Mouse (Mus musculus): ENCODE results near the gene Racgap1. TPM values are rescaled to one million over a fixed set of nuclear protein-coding genes. Genes with fewer than 3 reads are reported as not detected.

Racgap1 gene
- polyA plus RNA-seq, 1 experiment from 2014 or later = 118 TPM

- 63% methylated on average over 17 of the region's 17 CpGs for WGBS
- H3K9me3 ChIP-seq (replicated peaks) = no peaks in the 10 kb centered on the region
- H3K27ac ChIP-seq (replicated peaks) = no peak overlapping the region
- no peak overlapping the region for H3K4me3 ChIP-seq (replicated peaks)
- H3K4me2 ChIP-seq (replicated peaks) = no peak overlapping the region
- no peak overlapping the region for H3K9ac ChIP-seq
- no peaks in the 10 kb centered on the region for H3K36me3 ChIP-seq
- peaks cover 74% of the 10 kb centered on the region for H3K27me3 ChIP-seq
- no peak for ATAC-seq (ENCODE audit: insufficient number of reproducible peaks, low FRiP score, low TSS enrichment, low read depth)
- peaks cover 7% of the 10 kb centered on the region; the same call in 1 of the 2 replicates for H3K4me1 ChIP-seq
Measured at GRCm38 (mm10) chr15:99599245-99600070, 52.0 kb downstream of the Racgap1 start.

GRCm38 (mm10) chr15:99597596-99597995 is 53.9 kb downstream of the Racgap1 start:
- Histone ChIP-seq H3K4me3 (replicated peaks) (no peak overlapping the region), H3K9ac (no peak overlapping the region), H3K36me3 (no peaks in the 10 kb centered on the region), H3K9me3 (replicated peaks) (no peaks in the 10 kb centered on the region), H3K27ac (replicated peaks) (no peak overlapping the region), H3K4me2 (replicated peaks) (no peak overlapping the region), H3K4me1 (peaks cover 6% of the 10 kb centered on the region; the same call in 1 of the 2 replicates), H3K27me3 (peaks cover 79% of the 10 kb centered on the region)
- no peak for ATAC-seq (ENCODE audit: insufficient number of reproducible peaks, low FRiP score, low TSS enrichment, low read depth)
- 39% methylated on average over 8 of the region's 8 CpGs for WGBS

- ATAC-seq (ENCODE audit: insufficient number of reproducible peaks, low FRiP score, low TSS enrichment, low read depth) = no peak
- H3K27ac ChIP-seq (replicated peaks) = no peak overlapping the region
- H3K9me3 ChIP-seq (replicated peaks) = no peaks in the 10 kb centered on the region
- H3K4me3 ChIP-seq (replicated peaks) = no peak overlapping the region
- H3K4me2 ChIP-seq (replicated peaks) = no peak overlapping the region
- H3K27me3 ChIP-seq = peaks cover 81% of the 10 kb centered on the region
- no peak overlapping the region for H3K9ac ChIP-seq
- no peaks in the 10 kb centered on the region for H3K36me3 ChIP-seq
- 56% methylated on average over 7 of the region's 7 CpGs for WGBS
- H3K4me1 ChIP-seq = peaks cover 4% of the 10 kb centered on the region; the same call in 1 of the 2 replicates
Measured at GRCm38 (mm10) chr15:99596841-99597240, 54.6 kb downstream of the Racgap1 start.

- no peak overlapping the region for H3K9ac ChIP-seq
- H3K4me1 ChIP-seq = peaks cover 7% of the 10 kb centered on the region
- H3K27ac ChIP-seq (replicated peaks) = no peak overlapping the region
- H3K4me3 ChIP-seq (replicated peaks) = no peak overlapping the region
- no peak overlapping the region for H3K4me2 ChIP-seq (replicated peaks)
- H3K36me3 ChIP-seq = no peaks in the 10 kb centered on the region
- H3K27me3 ChIP-seq = peaks cover 82% of the 10 kb centered on the region
- ATAC-seq (ENCODE audit: insufficient number of reproducible peaks, low FRiP score, low TSS enrichment, low read depth) = peak; percentile 78
- under 1% methylated on average over 7 of the region's 7 CpGs for WGBS
- H3K9me3 ChIP-seq (replicated peaks) = no peaks in the 10 kb centered on the region
Measured at GRCm38 (mm10) chr15:99596056-99596687, 55.3 kb downstream of the Racgap1 start.

GRCm38 (mm10) chr15:99594951-99595350 is 56.5 kb downstream of the Racgap1 start:
- WGBS = 78% methylated on average over 10 of the region's 10 CpGs
- no peak overlapping the region for H3K27ac ChIP-seq (replicated peaks)
- H3K9me3 ChIP-seq (replicated peaks) = no peaks in the 10 kb centered on the region
- H3K9ac ChIP-seq = no peak overlapping the region
- no peak for ATAC-seq (ENCODE audit: insufficient number of reproducible peaks, low FRiP score, low TSS enrichment, low read depth)
- H3K4me2 ChIP-seq (replicated peaks) = no peak overlapping the region
- peaks cover 19% of the 10 kb centered on the region for H3K4me1 ChIP-seq
- no peaks in the 10 kb centered on the region for H3K36me3 ChIP-seq
- no peak overlapping the region for H3K4me3 ChIP-seq (replicated peaks)
- peaks cover 82% of the 10 kb centered on the region for H3K27me3 ChIP-seq

- peaks cover 88% of the 10 kb centered on the region for H3K27me3 ChIP-seq
- no peaks in the 10 kb centered on the region for H3K36me3 ChIP-seq
- no peak overlapping the region for H3K27ac ChIP-seq (replicated peaks)
- no peak overlapping the region for H3K4me2 ChIP-seq (replicated peaks)
- WGBS = 74% methylated on average over 5 of the region's 5 CpGs
- no peaks in the 10 kb centered on the region for H3K9me3 ChIP-seq (replicated peaks)
- no peak overlapping the region for H3K9ac ChIP-seq
- H3K4me3 ChIP-seq (replicated peaks) = no peak overlapping the region
- no peak for ATAC-seq (ENCODE audit: insufficient number of reproducible peaks, low FRiP score, low TSS enrichment, low read depth)
- H3K4me1 ChIP-seq = peaks cover 19% of the 10 kb centered on the region
Measured at GRCm38 (mm10) chr15:99592877-99593276, 58.6 kb downstream of the Racgap1 start.

GRCm38 (mm10) chr15:99592177-99592576 is 59.3 kb downstream of the Racgap1 start:
- no peak for ATAC-seq (ENCODE audit: insufficient number of reproducible peaks, low FRiP score, low TSS enrichment, low read depth)
- Histone ChIP-seq H3K36me3 (no peaks in the 10 kb centered on the region), H3K9ac (no peak overlapping the region), H3K9me3 (replicated peaks) (no peaks in the 10 kb centered on the region), H3K4me3 (replicated peaks) (no peak overlapping the region), H3K27me3 (peaks cover 90% of the 10 kb centered on the region), H3K27ac (replicated peaks) (no peak overlapping the region), H3K4me1 (peaks cover 19% of the 10 kb centered on the region), H3K4me2 (replicated peaks) (no peak overlapping the region)
- 68% methylated on average over 8 of the region's 8 CpGs for WGBS

GRCm38 (mm10) chr15:99590429-99591084 is 60.9 kb downstream of the Racgap1 start, which contains the start of gene Aqp5:
Gene Aqp5 (plus strand): TSS chr15:99590782.
- peak within 1 kb of the TSS; percentile 43 for H3K4me3 ChIP-seq (replicated peaks)
- H3K4me1 ChIP-seq = peaks cover 15% of the 10 kb centered on the region
- peak within 1 kb of the TSS; percentile 77 for H3K4me2 ChIP-seq (replicated peaks)
- H3K9ac ChIP-seq = peak within 1 kb of the TSS; percentile 15; the same call in 1 of the 2 replicates
- no peaks in the 10 kb centered on the region for H3K9me3 ChIP-seq (replicated peaks)
- WGBS = 2% methylated on average over 41 of the region's 83 CpGs
- H3K27ac ChIP-seq (replicated peaks) = no peak within 1 kb of the TSS
- ATAC-seq (ENCODE audit: insufficient number of reproducible peaks, low FRiP score, low TSS enrichment, low read depth) = peak; percentile 68
- H3K36me3 ChIP-seq = no peaks in the 10 kb centered on the region
- peaks cover 100% of the 10 kb centered on the region for H3K27me3 ChIP-seq

- Histone ChIP-seq H3K4me2 (replicated peaks) (no peak overlapping the region), H3K27ac (replicated peaks) (no peak overlapping the region), H3K27me3 (peaks cover 100% of the 10 kb centered on the region), H3K9ac (no peak overlapping the region), H3K9me3 (replicated peaks) (no peaks in the 10 kb centered on the region), H3K4me1 (peaks cover 19% of the 10 kb centered on the region), H3K4me3 (replicated peaks) (no peak overlapping the region; the same call in 1 of the 2 replicates), H3K36me3 (no peaks in the 10 kb centered on the region)
- no peak for ATAC-seq (ENCODE audit: insufficient number of reproducible peaks, low FRiP score, low TSS enrichment, low read depth)
- 21% methylated on average over 7 of the region's 7 CpGs for WGBS
Measured at GRCm38 (mm10) chr15:99589704-99590103, 61.8 kb downstream of the Racgap1 start.

- Histone ChIP-seq H3K36me3 (no peaks in the 10 kb centered on the region), H3K27me3 (peaks cover 100% of the 10 kb centered on the region), H3K9ac (no peak overlapping the region), H3K4me1 (peaks cover 24% of the 10 kb centered on the region), H3K9me3 (replicated peaks) (no peaks in the 10 kb centered on the region), H3K27ac (replicated peaks) (no peak overlapping the region), H3K4me2 (replicated peaks) (no peak overlapping the region), H3K4me3 (replicated peaks) (no peak overlapping the region)
- ATAC-seq (ENCODE audit: insufficient number of reproducible peaks, low FRiP score, low TSS enrichment, low read depth) = no peak
- WGBS = 4% methylated on average over 9 of the region's 9 CpGs
Measured at GRCm38 (mm10) chr15:99589237-99589636, 62.2 kb downstream of the Racgap1 start.

GRCm38 (mm10) chr15:99586525-99586924 is 64.9 kb downstream of the Racgap1 start:
- no peak overlapping the region for H3K27ac ChIP-seq (replicated peaks)
- H3K4me1 ChIP-seq = peaks cover 34% of the 10 kb centered on the region
- peaks cover 97% of the 10 kb centered on the region for H3K27me3 ChIP-seq
- 87% methylated on average over 3 of the region's 3 CpGs for WGBS
- H3K4me2 ChIP-seq (replicated peaks) = no peak overlapping the region
- H3K36me3 ChIP-seq = no peaks in the 10 kb centered on the region
- H3K9me3 ChIP-seq (replicated peaks) = no peaks in the 10 kb centered on the region
- H3K9ac ChIP-seq = no peak overlapping the region
- no peak for ATAC-seq (ENCODE audit: insufficient number of reproducible peaks, low FRiP score, low TSS enrichment, low read depth)
- H3K4me3 ChIP-seq (replicated peaks) = no peak overlapping the region

All from embryonic facial prominence, embryonic 15.5 days (tissue).